Mouse (Mus musculus) cerebellum, adult 11 months (tissue): ENCODE results near the gene Mycbpap.

Experiments used
- DNase-seq: peaks from one replicate; pipeline ENCODE4 v3.0.0; 2022

The Mycbpap gene

DNA sequence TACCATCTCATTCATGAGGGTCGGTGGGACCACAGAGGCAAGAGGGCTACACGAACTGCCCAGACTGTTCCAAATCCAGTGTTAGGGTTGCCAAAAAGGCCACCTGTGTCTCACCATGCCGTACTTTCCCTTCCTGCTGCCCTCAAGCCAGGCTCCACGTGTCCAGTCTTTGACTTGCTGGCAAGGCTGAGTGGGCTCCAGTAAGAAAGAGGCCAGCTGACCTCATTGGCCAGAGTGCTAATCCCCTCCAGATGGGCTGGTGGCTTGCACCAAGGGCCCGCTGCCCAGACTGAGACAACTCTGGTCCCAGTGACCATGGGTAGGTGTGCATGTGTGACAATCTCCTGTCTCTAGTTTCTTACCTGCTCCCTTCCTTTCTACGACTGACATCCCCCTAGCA is 43.9 kb downstream of the Mycbpap start:
- DNase-seq, result peak; percentile 77

DNA sequence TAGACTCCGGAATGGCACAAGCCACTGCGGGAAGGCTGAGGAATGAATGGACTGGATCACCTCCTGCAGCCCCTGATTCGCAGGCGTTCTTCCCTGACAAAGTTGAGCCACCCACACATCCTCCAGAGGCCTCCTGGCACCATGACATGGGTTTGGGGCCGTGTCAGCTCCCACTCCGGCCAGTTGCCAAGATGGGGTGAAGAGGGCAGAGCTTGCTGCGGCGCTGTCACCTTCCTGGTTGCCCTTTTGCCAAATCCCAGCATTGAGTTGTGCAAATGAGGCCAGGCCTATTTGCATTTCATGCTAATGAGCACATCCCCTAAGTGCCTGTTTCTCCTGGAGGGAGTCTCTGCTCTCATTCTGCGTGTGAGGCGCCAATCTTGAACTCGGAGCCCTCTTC is 45.8 kb downstream of the Mycbpap start:
- DNase-seq, result no peak

DNA sequence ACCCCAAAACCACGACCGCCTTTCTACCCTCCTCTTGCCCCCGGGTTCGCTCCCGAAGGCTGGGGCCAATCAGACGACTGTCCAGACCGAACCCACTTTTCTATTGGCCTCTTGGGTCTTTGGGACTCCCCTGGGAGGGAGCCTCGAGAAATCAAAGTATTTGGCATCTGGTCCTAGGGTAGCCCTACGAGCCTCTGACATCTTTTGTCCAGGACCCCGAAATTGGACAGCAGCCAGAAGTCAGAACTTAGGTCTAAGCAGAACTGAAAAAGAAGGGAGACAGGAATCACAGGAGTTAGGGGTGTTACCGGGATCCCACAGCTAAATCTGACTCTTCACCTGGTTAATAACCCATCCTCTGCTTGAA is 47.0 kb downstream of the Mycbpap start:
- DNase-seq, result no peak

DNA sequence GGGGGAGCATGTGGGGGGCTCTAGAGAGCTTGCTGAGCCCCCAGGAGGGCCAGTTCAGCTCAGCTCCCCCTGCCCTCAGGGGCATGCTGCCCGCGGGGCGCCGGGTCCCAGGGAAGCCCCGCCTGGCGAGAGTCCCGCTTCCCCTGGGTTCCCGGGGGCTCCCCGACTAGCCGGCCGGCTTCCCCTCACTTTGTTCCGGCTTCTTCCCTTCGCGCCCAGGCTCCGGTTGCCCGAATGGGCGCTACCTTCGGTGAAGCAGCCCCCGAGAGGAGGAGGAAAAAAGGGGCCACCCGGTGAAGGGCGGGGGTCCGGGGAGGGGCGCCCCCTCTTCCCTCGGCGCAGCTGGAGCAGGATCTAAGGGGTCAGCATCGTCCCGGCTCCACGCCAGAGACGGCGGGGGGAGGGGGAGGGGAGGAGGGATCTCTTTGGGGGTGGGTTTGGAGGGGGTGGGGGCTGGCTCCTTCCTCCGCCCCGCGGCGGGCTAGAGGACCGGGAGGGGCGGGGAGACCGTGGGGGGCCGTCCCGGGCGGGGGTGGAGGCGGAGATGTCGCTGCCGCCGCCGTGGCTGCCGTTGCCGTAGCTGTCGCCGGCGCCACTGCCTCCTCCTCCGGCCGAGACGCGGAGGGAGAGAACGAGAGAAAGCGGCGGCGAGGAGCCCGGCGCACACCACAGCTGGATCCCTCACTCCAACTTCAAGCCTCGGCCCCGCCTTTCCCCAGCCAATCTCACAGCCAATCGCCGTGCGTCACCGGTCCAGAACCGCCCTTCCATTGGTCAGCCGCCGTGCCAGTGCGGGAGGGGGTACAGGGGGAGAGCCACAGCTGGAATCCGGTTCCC is 47.6 kb downstream of the Mycbpap start, which contains the start of gene Cacna1g:
TSS of gene Cacna1g (minus strand) at position 492 of the 837 bp plus-strand sequence.
- DNase-seq, result peak; percentile 80

DNA sequence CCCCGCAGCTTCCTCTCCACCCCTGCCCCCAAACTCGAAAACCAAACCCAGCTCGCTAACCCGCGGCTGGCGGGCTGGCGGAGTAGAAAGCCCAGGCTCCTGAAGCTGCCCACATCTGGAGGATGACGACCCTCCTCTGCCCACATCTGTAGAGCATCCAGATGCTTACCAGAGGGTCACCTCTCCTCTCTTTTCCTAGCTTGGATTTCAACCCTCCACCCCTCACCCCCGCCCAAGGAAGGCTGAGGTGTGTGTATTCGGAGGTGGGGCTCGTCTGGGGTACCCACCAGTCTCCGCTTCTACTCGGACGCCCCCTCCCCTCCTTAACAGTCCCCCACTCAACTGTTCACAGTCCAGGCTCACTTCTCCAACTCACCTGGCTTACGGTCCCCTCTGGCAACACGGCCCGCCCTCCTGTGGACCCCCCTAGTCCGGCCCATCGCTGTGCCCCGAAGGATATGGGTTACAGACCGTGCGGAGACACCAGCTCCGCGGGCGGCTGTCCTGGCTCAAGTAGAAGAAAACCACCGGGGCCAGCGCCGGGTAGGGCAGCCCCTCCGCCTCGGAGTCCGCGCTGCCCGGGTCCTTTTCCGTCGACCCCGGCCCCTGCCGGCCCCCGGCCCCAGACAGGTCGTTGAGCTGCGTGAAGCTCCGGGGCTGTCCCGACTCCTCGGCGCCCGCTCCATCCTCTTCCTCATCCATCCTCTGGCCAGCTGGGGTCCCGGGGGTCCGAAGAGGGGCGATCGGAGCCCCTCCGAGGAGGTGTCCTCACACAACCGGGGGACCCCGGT is 48.4 kb downstream of the Mycbpap start:
- no peak for DNase-seq

DNA sequence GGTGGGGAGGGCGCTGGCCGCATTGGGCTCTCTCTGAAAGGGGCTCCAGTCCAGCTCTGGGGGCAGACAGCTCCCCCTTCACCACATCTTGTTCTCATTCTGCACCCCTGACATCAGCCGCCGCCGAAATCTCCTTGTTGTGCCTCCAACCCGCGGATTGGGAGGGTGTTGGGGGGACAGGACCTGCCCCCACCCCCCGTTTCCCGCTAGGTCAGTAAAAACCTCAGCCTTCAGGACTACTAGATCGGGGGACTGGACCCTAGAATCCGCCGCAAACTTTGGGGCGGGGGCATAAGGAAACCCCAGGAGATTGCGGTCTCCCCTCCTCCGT is 49.0 kb downstream of the Mycbpap start:
- no peak for DNase-seq

DNA sequence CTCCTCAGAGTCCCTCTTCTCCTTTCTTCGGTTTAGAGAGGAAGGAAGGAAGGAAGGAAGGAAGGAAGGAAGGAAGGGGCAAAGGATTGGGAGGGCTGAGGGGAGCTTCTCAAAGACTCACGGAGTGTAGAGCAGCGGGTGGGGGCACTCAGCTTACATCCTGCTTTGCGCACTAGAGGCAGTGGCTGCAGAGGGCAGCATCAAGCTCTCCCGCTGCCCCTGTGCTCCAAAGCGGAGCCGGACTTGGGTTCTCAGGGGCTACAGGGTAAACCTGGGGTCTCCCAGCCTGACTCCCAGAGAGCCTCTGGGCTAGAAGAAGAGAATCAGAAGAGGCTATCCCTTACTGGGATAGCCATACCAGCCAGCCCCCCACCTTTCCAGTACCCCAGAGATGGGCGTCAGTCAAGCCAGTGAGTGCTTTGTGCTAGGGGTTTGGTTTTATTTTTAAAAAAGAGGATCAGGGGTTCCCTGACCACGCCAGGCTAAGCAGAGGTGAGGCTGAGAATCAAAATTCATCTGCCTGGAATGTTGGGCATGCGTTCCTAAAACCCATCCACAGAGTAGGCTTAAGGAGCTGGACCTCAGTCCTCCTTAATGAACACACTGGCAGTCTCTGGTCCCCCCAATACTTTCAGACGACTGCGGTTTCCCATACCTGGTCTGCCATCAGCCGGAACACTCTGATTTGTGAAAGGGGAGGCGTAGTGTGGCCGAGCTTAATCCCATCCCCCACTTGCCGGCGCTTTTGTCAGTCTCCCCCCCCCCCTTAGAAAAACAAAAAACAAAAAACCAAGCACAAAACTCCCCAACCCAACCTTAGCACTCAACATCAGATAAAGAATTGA is 49.6 kb downstream of the Mycbpap start:
- DNase-seq, result no peak

DNA sequence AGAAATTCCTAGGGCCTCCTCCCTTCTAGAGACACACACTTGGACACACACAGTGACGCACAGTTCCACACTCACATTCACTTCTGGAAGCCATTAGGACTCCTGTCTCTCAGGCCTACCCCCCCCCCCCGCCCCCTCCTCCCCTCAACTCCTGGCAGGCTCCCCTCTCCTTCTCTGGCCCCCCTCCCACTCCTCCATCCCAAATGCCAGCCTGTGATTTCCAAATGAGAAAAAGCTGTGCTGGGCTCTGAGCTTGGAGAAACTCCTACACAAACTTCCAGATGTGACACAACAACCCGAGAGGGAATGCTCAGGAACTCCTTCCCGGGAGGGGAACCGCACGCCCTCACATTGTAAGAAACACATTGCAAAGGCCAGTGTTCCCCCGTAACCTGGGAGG is 51.2 kb downstream of the Mycbpap start:
- DNase-seq, result no peak

DNA sequence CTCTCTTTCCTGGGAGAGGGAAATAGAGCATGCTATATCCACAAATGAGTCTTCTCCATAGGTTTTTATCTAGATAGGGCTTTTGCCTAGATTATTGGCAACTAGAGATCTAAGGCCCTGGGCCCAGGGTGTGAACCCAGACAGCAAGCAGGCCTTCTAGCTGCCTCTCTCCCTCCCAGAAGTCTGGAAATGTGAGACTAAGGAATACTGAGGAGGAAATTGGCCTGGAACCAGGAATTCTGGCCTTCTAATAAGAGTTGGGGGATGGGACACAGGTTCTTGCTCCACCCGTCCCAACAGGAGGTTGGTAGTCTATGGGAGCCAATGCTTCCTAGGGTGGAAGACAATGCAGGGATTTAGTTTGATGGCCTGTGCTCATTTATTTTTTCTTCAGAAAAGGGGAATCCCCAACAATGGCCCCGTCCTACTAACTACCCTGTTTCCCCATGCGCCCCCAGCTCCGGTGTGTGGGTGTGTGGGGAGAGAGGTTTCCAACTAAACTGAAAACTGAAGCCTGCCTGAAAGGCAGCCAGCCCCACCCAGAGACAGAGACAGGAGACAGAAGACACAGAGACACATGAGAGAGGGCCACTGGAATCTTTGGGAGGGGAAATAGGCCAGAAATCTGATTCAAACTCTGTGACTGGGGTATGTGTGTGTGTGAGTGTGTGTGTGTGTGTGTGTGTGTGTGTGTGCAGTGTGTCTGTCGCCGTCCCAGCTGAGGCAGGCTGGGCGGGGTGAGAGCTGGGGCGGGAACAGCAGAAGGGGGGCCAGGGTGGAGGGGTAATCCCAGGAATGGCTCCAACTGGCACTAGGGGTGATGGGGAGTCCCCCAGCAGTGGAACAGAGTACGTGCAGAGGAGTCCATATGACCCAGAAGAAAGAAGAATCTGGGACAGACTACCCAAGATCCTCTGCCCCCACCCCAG is 52.1 kb downstream of the Mycbpap start:
- no peak for DNase-seq

DNA sequence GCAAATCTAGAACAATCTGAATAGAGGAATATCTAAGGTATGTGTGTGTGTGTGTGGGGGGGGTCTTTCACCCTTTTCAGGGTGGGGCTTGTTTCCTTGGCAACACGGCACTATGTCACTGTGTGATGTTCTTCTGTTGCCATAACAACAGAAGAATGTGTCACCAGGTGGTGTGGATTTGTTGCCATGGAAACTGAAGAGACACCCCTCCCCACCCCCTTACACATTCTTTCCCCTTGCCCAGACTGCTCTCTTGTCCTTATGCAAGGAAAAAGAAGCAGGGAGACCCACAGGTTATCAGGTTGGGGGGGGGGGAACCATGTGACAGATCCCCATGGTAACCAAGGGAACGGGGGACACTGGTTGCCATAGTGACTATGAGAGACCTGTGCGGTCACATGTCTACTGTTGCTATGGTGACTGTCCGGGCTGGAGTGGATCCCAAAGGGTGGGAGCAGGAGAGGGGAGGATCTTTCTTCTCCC is 52.9 kb downstream of the Mycbpap start:
- DNase-seq, result no peak

DNA sequence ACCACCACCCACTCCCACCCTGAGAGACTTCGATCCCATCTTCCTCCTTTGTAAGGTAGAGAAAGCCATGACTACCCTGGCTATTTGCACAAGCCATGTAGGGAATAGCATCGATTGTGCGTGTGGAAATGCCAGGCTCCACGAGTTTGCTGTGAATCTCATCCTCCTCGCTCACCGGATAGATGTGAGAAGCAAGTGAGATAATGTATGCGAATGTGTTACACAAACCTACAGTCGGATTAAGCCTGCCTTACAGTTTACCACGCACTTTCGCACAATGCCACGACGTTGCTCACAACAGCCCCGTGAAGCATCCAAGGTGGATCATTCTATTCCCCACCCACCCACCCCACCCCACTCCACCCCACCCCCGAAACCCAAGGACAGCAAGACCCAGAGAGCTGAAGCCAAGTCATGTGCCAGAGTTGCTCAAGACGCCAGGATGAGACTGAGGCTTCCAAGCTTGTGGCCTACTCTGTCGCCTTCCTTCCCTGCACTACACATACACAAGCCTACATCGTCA is 55.1 kb downstream of the Mycbpap start:
- DNase-seq, result no peak

DNA sequence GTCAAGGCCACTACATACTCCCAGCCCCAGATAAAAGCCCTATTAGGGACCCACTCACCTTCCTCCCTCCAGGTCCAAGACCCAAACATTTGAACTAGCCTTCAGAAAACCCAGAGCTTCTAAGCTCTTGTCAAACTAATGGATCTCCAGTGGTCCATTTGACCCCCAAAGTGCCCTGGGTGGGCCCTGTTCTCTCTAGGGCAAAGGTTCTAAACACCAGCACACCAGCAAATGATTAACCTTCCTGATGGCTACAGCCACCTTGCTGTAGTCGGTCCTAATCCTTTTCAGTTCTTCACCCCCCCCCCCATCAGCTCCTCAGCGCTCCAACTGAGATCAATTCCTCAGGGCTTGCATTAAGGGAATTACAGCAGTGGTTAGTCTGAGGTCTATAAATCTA is 57.4 kb downstream of the Mycbpap start:
- no peak for DNase-seq

DNA sequence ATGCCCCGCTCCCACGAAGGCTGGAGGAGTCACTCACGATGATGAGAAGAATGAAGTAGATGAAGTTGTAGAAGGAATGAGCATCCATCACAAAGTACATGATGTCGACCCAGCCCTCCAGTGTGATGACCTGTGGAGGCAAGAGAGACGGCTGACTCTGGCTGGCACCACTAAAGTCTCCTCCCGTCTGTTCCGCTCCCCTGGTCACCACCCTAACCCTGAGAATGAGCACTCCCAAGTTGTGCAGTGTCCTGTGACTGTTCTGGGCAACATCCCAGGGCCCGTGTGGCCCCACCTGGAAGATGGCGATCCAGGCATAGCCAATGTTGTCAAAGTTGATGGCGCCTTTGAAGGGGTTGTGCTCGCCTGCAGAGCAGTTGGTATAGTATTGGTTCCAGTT is 59.7 kb downstream of the Mycbpap start:
- DNase-seq, result no peak

DNA sequence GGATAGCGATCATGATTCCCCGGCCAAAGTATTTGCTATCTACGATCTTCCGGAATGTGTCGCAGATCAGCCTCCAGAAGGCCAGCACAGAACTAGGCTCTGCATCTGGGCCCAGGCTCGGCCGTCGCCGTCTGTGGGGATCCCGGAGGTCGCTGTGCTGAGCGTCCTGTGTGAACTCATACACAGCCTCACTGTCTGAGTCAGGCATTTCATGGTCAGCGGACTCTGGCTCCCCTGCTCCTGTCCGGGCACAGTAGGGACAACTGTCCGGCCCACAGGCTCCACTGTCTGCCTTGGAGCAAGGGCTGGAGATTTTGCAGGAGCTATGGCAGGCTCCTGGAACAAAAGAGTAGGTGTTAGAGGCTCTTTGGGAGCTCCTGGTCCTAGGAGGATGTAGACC is 64.5 kb downstream of the Mycbpap start:
- DNase-seq, result no peak

DNA sequence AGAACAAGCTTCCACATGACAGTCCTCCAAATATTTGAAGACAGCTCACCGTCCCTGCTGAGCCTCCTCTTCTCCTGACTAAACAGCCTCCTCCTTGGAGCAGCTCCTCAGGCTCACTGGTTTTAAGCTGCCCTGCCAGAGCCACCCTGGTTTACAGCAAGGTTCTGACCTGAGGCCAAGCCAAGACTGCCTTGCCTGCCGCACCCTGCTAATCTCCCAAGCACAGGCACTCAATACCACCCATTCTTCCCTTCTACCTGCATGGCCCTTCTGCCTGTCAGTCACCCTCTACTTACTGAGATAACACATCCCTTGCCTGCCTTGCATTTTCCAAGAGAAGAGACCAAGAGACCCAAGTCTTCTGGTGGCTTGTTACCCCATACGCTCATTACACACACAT is 65.2 kb downstream of the Mycbpap start:
- DNase-seq, result no peak

DNA sequence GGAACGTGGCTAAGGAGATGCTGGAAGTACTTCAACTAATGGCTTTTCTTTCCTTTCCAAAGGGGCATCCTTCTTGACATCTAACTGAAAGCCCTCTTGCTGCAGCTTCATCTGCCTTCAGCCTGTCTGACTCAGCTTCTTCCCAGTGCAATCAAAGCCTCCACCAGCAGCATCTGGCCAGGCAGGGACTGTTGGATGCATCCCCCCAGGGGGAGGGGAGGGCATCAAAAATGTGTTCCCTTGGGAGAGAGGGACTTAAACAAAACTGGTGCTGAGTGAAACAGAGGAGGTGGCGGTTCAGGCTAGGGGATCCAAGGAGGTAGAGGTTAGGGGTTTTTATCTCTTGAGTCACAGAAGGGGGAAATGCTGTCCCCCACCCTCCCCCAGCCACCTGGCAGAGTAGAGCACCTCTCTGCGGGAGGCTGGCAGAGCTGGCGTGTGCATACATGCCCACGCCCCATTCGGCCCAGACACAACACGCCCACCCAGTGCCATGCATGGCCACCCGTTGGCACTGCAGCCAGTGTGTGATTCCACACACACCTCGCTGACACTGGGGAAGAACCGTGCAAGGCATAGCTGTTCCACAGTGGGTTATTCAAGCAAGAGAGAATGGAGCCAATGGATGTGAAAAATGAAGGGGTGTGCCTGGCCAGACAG is 66.3 kb downstream of the Mycbpap start:
- no peak for DNase-seq

DNA sequence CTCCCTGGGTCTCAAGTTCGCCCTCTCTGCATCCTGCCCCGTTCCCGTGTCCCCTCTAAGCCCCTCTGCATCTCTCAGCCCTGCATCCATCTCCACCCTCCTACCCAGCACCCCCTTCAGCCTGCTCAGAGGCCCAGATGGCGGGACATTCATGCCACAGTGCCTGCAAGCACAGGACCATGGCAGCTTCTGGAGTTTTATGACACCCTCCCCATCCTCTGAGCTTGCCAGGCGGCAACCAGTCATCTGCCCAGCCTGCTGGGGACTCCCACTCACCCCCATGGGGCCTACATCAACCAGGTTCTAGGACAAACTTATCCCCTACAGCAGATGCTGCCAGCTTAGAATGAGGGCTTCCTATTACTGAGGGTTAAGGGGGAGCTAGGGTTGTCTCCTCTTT is 66.8 kb downstream of the Mycbpap start:
- no peak for DNase-seq
